Mouse (Mus musculus) bone marrow macrophage, adult 2 months (primary cell): Measurements from ENCODE around the gene Ifih1.

ENCODE experiments used
- CTCF ChIP-seq: IDR thresholded peaks from 2 replicates; pipeline ENCODE4 v1.5.1; 2012; ENCODE audit warnings: low read depth, mild to moderate bottlenecking, low read length, moderate library complexity
- POLR2A ChIP-seq: IDR thresholded peaks from 2 replicates; pipeline ENCODE4 v1.6.1; 2012; ENCODE audit warnings: mild to moderate bottlenecking, low read depth, low read length, borderline replicate concordance

GRCm38 (mm10) chr2:62618934-62619341 lies 27.1 kb downstream of the Ifih1 start:
- TF ChIP-seq CTCF (no peak), POLR2A (no peak)
